Mouse (Mus musculus): ENCODE data around the gene Efna1.

Gene Efna1

DNA sequence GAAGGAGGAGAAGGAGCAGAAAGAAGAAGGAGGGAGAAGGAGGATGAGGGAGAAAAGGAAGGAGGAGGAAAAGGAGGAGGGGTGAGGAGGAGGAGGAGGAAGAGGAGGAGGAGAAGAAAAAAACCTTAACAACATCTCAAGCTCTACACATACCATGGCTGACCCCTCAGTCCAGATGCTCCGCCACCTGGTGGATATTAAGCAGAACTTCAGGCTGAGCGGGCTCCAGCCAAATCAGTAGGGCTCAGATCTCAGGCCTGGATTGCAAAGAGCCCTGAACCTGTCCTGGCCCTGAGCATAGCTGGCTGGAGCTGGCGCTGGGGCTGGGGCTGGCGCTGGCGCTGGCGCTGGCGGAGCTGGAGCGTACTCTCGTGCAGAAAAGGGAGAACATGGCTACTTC, 27.1 kb upstream of the Efna1 start:
- in situ Hi-C loops (cut with MboI, MseI): no loop called here

DNA sequence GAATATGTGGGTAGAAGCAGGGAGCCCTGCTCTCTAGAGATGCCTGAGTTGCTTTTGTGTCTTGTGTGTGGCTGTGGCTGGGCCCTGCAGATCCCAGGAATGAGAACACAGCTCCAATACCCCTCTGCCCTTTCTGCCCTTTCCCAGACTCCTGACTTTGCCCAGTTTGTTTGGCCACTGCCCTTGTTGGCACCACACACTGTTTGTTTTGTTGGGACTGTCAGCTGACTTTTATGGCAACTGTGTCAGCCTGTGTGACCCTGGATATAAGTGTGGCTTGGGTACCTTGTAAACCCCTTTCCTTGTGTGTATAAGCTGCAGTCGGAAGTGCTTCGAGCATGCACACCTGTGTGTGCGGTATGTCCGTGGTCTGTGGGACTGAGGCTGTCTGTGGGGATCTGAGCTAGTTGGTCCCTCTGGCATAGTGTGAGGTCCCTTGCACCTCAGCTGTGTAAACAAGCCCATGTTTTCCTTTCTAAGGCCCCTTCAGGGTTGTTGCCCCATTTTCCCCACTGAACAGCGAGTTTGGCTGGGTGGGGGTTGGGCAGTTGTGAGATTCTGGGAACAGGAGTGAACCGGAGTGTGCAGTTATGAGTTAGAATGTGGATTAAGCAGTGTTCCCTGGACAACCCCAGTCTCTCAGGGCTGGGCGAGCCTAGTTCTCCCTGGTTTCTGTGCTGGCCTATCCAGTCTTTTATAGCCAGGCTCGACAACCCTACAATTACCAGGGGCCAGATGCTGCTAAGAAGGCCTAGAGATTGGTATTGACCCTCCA, 24.8 kb upstream of the Efna1 start:
- in situ Hi-C loops (cut with MboI, MseI): no loop called here

DNA sequence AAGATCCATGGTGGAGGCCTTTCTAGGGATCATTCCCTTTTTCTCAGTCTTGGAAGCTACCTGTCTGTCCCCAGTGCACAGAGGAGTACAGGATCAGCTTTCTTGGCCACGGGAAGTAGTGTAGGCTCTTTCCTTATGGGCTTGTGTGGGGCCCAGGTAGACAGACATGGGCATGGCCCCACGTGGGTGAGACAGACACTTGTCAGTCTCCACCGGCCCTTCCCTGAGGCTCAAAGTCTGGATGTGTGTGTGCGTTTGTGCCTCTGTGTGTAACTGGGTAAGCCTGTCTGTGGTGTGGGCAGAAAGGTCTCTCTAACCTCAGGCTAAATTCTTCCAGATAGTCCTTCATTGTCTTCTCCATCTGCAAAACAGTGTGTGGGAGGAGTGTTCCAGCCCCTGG, 24.2 kb upstream of the Efna1 start:
- in situ Hi-C loops (cut with MboI, MseI): no loop called here

DNA sequence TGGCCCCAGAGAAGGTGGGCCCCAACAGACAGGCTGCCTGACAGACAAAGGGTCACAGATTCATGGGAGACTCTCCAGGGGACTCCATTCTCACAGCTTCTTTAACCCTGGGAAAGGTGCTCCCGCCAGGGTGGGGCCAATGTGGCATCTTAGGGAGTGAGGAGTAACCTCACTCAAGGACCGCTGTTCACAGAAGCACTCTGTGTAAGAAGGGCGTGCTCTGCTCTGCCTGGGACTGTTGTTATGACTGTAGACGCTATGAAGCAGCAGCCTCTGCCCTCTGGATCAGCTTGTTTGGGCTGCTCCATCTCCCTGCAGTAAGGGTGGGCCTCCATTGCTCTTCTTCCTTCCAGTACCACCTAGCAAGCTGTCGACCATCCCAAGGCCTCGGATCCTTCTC, 23.5 kb upstream of the Efna1 start:
- in situ Hi-C loops (cut with MboI, MseI): no loop called here

GRCm38 (mm10) chr3:89300514-89300913, 19.6 kb upstream of the Efna1 start:
- in situ Hi-C loops (cut with MboI, MseI): no loop called here

- in situ Hi-C loops (cut with MboI, MseI): no loop called here
Measured at GRCm38 (mm10) chr3:89300071-89300470, 19.1 kb upstream of the Efna1 start.

- in situ Hi-C loops (cut with MboI, MseI): no loop called here
Measured at GRCm38 (mm10) chr3:89299499-89299898, 18.6 kb upstream of the Efna1 start.

- in situ Hi-C loops (cut with MboI, MseI): no loop called here
Measured at GRCm38 (mm10) chr3:89298908-89299307, 18.0 kb upstream of the Efna1 start.

GRCm38 (mm10) chr3:89296761-89297396, 15.9 kb upstream of the Efna1 start:
- in situ Hi-C loops (cut with MboI, MseI): no loop called here

GRCm38 (mm10) chr3:89295685-89296230, 14.8 kb upstream of the Efna1 start:
- in situ Hi-C loops (cut with MboI, MseI): no loop called here

GRCm38 (mm10) chr3:89294195-89294594, 13.3 kb upstream of the Efna1 start:
- in situ Hi-C loops (cut with MboI, MseI): no loop called here

DNA sequence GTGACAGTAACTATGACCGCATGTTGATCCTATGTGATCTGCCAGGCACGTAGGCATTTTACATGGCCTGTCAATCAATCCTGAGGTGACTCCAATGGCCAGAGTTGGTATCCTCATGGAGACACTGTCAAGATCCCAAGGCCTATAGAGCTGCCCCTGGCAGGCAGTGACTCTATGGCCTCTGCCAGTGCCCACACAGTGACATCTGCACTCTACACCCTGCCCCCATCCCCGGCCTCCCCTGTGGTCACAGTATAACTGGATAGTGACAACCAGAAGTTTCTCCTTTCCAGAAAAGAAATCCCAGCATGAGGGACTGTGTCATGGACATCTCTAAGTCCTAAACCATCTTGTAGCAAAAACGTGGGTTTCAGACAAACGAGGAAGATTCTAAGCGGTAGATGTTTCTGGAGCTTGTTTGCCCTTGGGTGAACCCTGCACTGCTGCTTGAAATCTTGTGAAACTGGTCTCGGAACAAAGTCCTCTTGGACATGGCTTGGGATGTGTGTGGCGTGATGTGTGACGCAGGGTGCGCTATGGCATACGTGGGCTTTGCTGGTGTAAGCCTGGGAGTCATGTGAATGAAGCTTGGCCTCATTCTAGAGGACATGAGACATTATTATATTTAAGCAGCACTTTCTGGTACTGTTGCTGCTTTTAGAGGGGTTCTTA, 12.4 kb upstream of the Efna1 start:
- in situ Hi-C loops (cut with MboI, MseI): no loop called here

DNA sequence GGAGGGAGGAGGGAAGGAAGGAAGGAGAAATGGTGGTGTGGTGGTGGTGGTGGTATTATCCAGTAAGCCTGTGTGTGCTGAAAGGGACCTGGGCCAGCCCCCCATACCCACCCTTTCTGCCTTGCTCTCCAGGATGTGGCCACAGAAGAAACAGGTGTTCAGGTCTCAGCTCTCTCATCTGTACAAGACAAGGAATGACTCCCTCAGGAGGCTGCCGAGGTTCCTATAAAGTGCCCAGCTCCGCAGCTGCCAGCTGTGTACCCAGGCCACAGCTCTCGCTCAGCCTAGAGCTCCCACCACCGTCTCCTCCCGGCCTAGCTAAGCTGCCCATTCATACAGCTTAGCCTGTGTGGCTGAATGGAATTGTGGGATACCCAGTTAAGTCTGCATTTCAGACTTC, 11.4 kb upstream of the Efna1 start:
- in situ Hi-C loops (cut with MboI, MseI): no loop called here

DNA sequence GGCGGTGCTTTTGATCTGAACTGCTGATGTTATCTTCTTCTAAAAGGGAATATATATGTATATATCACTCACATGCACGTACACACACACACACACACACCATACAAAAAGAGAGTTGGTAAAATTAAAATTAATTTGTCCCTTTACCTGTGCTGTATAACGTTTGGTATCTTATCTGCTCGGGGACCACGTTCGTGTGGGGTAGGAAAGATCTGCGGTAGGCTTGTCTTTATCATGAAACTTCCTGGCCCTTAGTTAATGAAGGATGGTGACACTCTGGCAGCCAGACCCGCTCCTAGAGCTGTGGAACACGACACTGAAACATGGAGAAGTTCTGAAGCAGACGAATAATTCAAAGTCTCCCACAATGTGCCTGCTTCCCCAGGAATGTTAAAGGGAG, 10.9 kb upstream of the Efna1 start:
- in situ Hi-C loops (cut with MboI, MseI): no loop called here

DNA sequence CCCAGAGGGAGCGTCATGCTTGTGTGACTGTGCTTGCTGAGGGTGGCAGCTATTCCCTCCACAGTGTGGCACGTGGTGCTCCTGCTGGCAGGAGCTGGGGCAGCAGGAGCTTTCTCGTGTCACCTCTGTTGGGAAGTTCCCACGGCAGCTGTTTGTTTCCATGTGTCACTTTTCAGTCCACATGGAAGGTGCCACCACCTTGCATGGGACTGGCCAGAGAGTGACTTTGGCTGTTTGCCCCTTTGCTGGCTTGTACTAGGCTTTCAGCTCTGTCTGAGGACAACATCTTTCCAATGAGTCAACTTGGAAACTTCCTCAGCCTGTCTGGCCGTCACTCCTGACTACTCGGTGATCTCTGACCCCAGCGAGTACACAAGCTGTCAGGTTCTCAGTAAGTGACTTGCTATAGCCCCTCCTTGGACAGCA, 7.6 kb upstream of the Efna1 start:
- in situ Hi-C loops (cut with MboI, MseI): no loop called here

DNA sequence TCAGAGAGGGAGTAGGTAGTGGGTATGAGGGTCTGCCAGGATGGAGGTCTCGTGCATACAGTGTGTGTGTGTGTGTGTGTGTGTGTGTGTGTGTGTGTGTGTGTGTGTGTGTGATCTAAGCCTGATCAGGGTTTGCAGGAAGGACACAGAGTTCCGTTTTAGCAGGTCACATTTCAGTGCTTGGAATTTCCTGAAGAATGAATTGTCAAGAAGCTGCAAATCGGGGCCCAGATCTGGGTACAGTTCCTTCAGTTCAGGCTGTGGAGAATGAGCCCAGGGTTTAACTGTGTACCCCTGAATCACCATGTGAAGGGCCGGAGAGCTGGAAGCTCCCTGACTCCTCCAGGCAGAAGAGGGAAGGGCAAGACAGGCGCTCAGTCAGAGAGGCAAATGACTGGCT, 6.3 kb upstream of the Efna1 start:
- in situ Hi-C loops (cut with MboI, MseI): no loop called here

GRCm38 (mm10) chr3:89285526-89285925, 4.6 kb upstream of the Efna1 start:
- in situ Hi-C loops (cut with MboI, MseI): no loop called here

DNA sequence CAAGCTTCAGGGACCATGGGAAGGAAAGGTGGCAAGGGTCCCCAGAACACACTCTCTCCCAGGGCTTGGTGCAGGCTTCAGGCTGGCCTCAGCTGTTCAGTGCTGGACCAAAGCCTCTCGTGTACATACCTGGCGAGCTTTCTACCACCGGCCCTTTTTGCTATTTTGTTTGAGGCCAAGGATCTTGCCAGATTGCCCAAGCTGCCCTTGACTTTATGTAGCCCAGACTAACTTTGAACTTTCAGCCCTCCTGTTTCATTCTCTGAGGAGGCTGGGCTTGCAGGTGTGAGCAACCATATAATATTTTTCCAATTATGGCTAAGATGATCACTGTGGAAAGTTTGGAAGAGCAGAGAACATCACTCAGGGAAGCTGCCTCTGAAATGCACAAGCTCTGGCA, 3.3 kb upstream of the Efna1 start:
- in situ Hi-C loops (cut with MboI, MseI): loop anchor here (5.0 kb wide), 1 partner anchor 37 kb away; the partner anchor contains the start of genes Krtcap2 and Trim46

GRCm38 (mm10) chr3:89282291-89282643, 1.3 kb upstream of the Efna1 start:
- in situ Hi-C loops (cut with MboI, MseI): loop anchor here (5.0 kb wide), 1 partner anchor 35 kb away; the partner anchor contains the start of genes Krtcap2 and Trim46

GRCm38 (mm10) chr3:89281579-89282290, 793 bp upstream of the Efna1 start:
- in situ Hi-C loops (cut with MboI, MseI): loop anchor here (5.0 kb wide), 1 partner anchor 34 kb away; the partner anchor contains the start of genes Krtcap2 and Trim46

GRCm38 (mm10) chr3:89280050-89280605, 814 bp downstream of the Efna1 start:
- in situ Hi-C loops (cut with MboI, MseI): loop anchor here (5.0 kb wide), 1 partner anchor 33 kb away; the partner anchor contains the start of genes Krtcap2 and Trim46
